Mouse (Mus musculus): ENCODE measurements around the gene Pcolce2.

DNA sequence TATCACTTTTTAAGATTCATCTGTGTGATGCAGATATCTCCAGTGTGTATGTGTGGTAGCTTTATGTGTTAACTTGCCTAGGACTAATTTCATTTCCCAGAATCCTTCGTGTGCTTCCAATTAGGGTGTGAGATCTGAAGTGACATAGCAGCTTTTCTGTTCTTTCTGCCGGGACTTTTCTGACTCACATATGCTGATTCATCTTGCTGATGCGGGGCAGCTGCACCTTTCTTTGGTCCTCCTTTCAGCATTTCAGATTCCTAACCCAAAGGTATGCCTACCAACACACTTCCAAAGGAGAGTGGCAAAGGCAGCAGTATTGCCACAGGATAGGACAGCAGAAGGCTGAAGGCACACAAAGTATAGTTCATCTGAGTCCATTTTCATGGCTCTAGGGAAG lies 66.7 kb downstream of the Pcolce2 start:
- no peak for TF ChIP-seq MAZ (IDR thresholded peaks at IDR 0.05; ENCODE audit: low read depth, low read length)
- no peak for TF ChIP-seq CTCF (IDR thresholded peaks at IDR 0.05 in 2 of 3, conservative IDR thresholded peaks at IDR 0.05 in 1 of 3; ENCODE audit: control insufficient read depth in 1 of 3, insufficient read depth in 1 of 3, low read depth in 2 of 3, low read length in 3 of 3, poor library complexity in 1 of 3, severe bottlenecking in 1 of 3)
- TF ChIP-seq EP300 (IDR thresholded peaks at IDR 0.05; ENCODE audit: low read depth in 1 of 2, low read length in 2 of 2) = no peak
- no peak for TF ChIP-seq ZNF384 (IDR thresholded peaks at IDR 0.05; ENCODE audit: low read depth, low read length)
- no peak for TF ChIP-seq POLR2A (IDR thresholded peaks at IDR 0.05; ENCODE audit: control insufficient read depth in 1 of 2, insufficient read depth in 1 of 2, low read depth in 1 of 2, low read length in 2 of 2, poor library complexity in 1 of 2)
- TF ChIP-seq KAT2A (conservative IDR thresholded peaks at IDR 0.05; ENCODE audit: low read depth, low read length) = no peak
- TF ChIP-seq NRF1 (IDR thresholded peaks at IDR 0.05; ENCODE audit: insufficient read depth, low read depth, low read length, poor library complexity, severe bottlenecking) = no peak
- no peak for TF ChIP-seq ZMIZ1 (IDR thresholded peaks at IDR 0.05; ENCODE audit: low read depth, low read length)
- TF ChIP-seq TCF12 (IDR thresholded peaks at IDR 0.05; ENCODE audit: low read depth, low read length) = no peak
- no peak for TF ChIP-seq POLR2AphosphoS5 (IDR thresholded peaks at IDR 0.05; ENCODE audit: borderline replicate concordance, low read depth, low read length)
- no peak for TF ChIP-seq E2F4 (IDR thresholded peaks at IDR 0.05; ENCODE audit: borderline replicate concordance, low read depth, low read length)

Data from MEL (cell line).